Mouse (Mus musculus) lung, postnatal 0 days (tissue): Measurements from ENCODE around the gene Gm11020.

Experiments
- CTCF ChIP-seq: IDR thresholded peaks from 2 replicates; pipeline ENCODE4 v1.5.1; 2016; ENCODE audit warnings: antibody characterized with exemption, mild to moderate bottlenecking
- EP300 ChIP-seq: IDR thresholded peaks from 2 replicates; pipeline ENCODE4 v1.6.1; 2016; ENCODE audit warnings: antibody characterized with exemption, mild to moderate bottlenecking, control low read depth

- TF ChIP-seq CTCF, result no peak
- TF ChIP-seq EP300, result no peak
These were observed 44.3 kb downstream of the Gm11020 start for GRCm38 (mm10) chr8:104365695-104366094.
